Mouse (Mus musculus) right cerebral cortex, postnatal 14 days (tissue): ENCODE measurements around the gene Ankrd55.
"Not testable (repeated sequence)": the region's sequence is repeated elsewhere in the genome, so short reads cannot be mapped to it uniquely, and the experiment has no call there.

ENCODE experiments used
- DNase-seq: peaks from one replicate; pipeline ENCODE4 v3.0.0; 2022

The Ankrd55 gene

GRCm38 (mm10) chr13:112416410-112417162, 128.3 kb downstream of the Ankrd55 start:
- DNase-seq = no peak

- no peak for DNase-seq
These were observed 128.9 kb downstream of the Ankrd55 start for GRCm38 (mm10) chr13:112417163-112417523.

GRCm38 (mm10) chr13:112417861-112418423, 129.7 kb downstream of the Ankrd55 start:
- no peak for DNase-seq

GRCm38 (mm10) chr13:112418595-112418994, 130.3 kb downstream of the Ankrd55 start:
- DNase-seq = no peak

- DNase-seq = no peak
These were observed 136.0 kb downstream of the Ankrd55 start for GRCm38 (mm10) chr13:112424212-112424611.

- no peak for DNase-seq
These were observed 136.4 kb downstream of the Ankrd55 start for GRCm38 (mm10) chr13:112424635-112425034.

- DNase-seq = no peak
These were observed 137.0 kb downstream of the Ankrd55 start for GRCm38 (mm10) chr13:112425181-112425654.

- no peak for DNase-seq
These were observed 138.2 kb downstream of the Ankrd55 start for GRCm38 (mm10) chr13:112426265-112427135.

- not testable (repeated sequence) for DNase-seq
These were observed 138.9 kb downstream of the Ankrd55 start for GRCm38 (mm10) chr13:112427136-112427470.

GRCm38 (mm10) chr13:112427521-112427920, 139.3 kb downstream of the Ankrd55 start:
- no peak for DNase-seq

- DNase-seq = no peak
These were observed 145.0 kb downstream of the Ankrd55 start for GRCm38 (mm10) chr13:112433271-112433670.
